Mouse (Mus musculus) embryonic facial prominence, embryonic 13.5 days (tissue): ENCODE measurements around the gene Aars2. TPM values are rescaled to one million over a fixed set of nuclear protein-coding genes. Genes with fewer than 3 reads are reported as not detected.

Source experiments
- ATAC-seq: fragments of 200-750 bp; cut with Nextera tagmentation; 2 replicates; pipeline ENCODE4 v1.8.0; 2017; ENCODE audit warnings: low read depth; ENCODE audit not compliant: insufficient number of reproducible peaks, insufficient read depth, low FRiP score, low TSS enrichment
- H3K27ac ChIP-seq: fragments of 300-500 bp; sonication (generic); 2 replicates; pipeline ENCODE4 v1.5.1; 2015; ENCODE audit warnings: moderate library complexity, mild to moderate bottlenecking, inconsistent platforms
- H3K27me3 ChIP-seq: fragments of 300-500 bp; sonication (generic); 2 replicates; pipeline ENCODE4 v1.6.1; 2015; ENCODE audit warnings: mild to moderate bottlenecking, inconsistent platforms
- H3K36me3 ChIP-seq: fragments of 300-500 bp; sonication (generic); 2 replicates; pipeline ENCODE4 v1.6.1; 2015; ENCODE audit warnings: mild to moderate bottlenecking, inconsistent platforms
- H3K4me1 ChIP-seq: fragments of 300-500 bp; sonication (generic); 2 replicates; pipeline ENCODE4 v1.6.1; 2015; ENCODE audit warnings: inconsistent platforms
- H3K4me2 ChIP-seq: fragments of 300-500 bp; sonication (generic); 2 replicates; pipeline ENCODE4 v1.6.1; 2015; ENCODE audit warnings: moderate library complexity, mild to moderate bottlenecking, inconsistent platforms
- H3K4me3 ChIP-seq: fragments of 300-500 bp; sonication (generic); 2 replicates; pipeline ENCODE4 v1.5.1; 2015; ENCODE audit warnings: mild to moderate bottlenecking, inconsistent platforms
- H3K9ac ChIP-seq: fragments of 300-500 bp; sonication (generic); 2 replicates; pipeline ENCODE4 v1.6.1; 2015; ENCODE audit warnings: mild to moderate bottlenecking, inconsistent platforms
- H3K9me3 ChIP-seq: fragments of 300-500 bp; sonication (generic); 2 replicates; pipeline ENCODE4 v1.6.1; 2016; ENCODE audit warnings: inconsistent platforms
- WGBS: fragments of 180-500 bp; shearing (Covaris S2); methylation state at CpG from one replicate; pipeline ENCODE4 v1.1.7; 2015; ENCODE audit warnings: mixed read lengths; 5-methylcytosine and 5-hydroxymethylcytosine counted together
- polyA plus RNA-seq: library from polyadenylated mRNA; unstranded; fragments of >200 nt; fragmentation: Nextera tagmentation; extraction: Ambion mirVana; gene quantifications from 2 replicates; pipeline ENCODE4 v1.2.1, GENCODE M21; 2015

Gene Aars2
- polyA plus RNA-seq, 1 experiment from 2014 or later, result 21.5 TPM

GRCm38 (mm10) chr17:45520136-45520535 is 13.5 kb downstream of the Aars2 start:
- Histone ChIP-seq H3K4me2 (no peak overlapping the region), H3K27me3 (peaks cover 18% of the 10 kb centered on the region), H3K36me3 (peaks cover 57% of the 10 kb centered on the region), H3K9me3 (no peaks in the 10 kb centered on the region), H3K27ac (no peak overlapping the region), H3K4me3 (no peak overlapping the region), H3K4me1 (peaks cover 21% of the 10 kb centered on the region), H3K9ac (no peak overlapping the region)
- ATAC-seq, result no peak
- WGBS, result 77% methylated on average over 11 of the region's 11 CpGs

- peak within 1 kb of the TSS; percentile 78 for H3K4me2 ChIP-seq
- ATAC-seq, result peak; percentile 44; the same call in 1 of the 2 replicates
- H3K36me3 ChIP-seq, result peaks cover 28% of the 10 kb centered on the region
- peaks cover 40% of the 10 kb centered on the region for H3K27me3 ChIP-seq
- H3K9ac ChIP-seq, result peak within 1 kb of the TSS; percentile 70
- peaks cover 21% of the 10 kb centered on the region for H3K4me1 ChIP-seq
- WGBS, result 0% methylated on average over 21 of the region's 21 CpGs
- peak within 1 kb of the TSS; percentile 45 for H3K4me3 ChIP-seq
- H3K27ac ChIP-seq, result no peak within 1 kb of the TSS
- H3K9me3 ChIP-seq, result no peaks in the 10 kb centered on the region
These were observed 16.6 kb downstream of the Aars2 start, which contains the start of gene Tcte1 for GRCm38 (mm10) chr17:45523263-45523662. Gene Tcte1, plus strand, starts transcription at chr17:45523434.

DNA sequence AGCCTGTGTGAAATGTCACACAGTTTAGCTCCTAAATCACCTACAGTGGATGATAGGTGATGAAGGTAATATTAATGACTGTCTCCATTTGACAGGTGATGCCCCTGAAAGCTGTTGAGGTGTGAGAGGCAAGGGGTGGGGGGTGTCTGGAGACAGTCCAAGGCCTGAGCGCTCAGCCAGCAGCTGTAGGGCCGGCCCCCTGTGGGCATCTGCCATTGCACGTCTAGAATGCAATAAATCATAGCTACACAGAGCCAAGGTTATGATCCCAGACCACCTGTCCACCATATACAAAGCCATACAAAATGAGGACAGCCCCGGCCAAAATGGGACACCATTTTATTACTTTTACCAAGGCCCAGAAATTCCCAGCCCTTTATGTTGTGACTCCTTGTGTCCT is 18.3 kb downstream of the Aars2 start:
- no peak overlapping the region for H3K9ac ChIP-seq
- no peak for ATAC-seq
- no peak overlapping the region for H3K4me3 ChIP-seq
- H3K27ac ChIP-seq, result no peak overlapping the region
- peaks cover 21% of the 10 kb centered on the region for H3K4me1 ChIP-seq
- 0 out of 2 replicates have a peak, but pooled peaks cover 11% of the 10 kb centered on the region for H3K36me3 ChIP-seq
- H3K9me3 ChIP-seq, result no peaks in the 10 kb centered on the region
- peaks cover 56% of the 10 kb centered on the region for H3K27me3 ChIP-seq
- no peak overlapping the region for H3K4me2 ChIP-seq
- 69% methylated on average over 4 of the region's 4 CpGs for WGBS

DNA sequence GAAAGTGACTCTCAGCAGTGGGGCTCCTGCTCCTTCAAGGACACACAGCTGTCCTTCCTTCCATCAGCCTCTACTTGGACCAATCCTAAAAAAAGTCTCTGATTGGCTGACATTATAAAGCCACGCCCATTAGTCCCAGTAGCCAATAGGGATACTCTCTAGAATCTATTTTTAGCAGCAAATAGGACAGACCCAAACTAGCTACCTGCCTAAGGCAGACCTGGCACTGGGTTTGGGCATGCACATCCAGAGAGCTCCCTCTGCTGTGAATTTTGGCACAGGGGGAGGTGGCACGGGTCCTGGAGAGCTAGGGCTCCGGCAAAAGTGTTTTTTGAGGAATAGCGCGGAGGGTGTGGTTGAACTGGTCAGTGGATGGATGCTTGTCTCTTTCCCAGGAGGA is 19.9 kb downstream of the Aars2 start:
- H3K27ac ChIP-seq, result no peak overlapping the region
- H3K9ac ChIP-seq, result no peak overlapping the region
- H3K36me3 ChIP-seq, result no peaks in the 10 kb centered on the region
- H3K27me3 ChIP-seq, result peaks cover 65% of the 10 kb centered on the region
- H3K9me3 ChIP-seq, result no peaks in the 10 kb centered on the region
- ATAC-seq, result no peak
- peaks cover 14% of the 10 kb centered on the region for H3K4me1 ChIP-seq
- WGBS, result 14% methylated on average over 5 of the region's 5 CpGs
- no peak overlapping the region for H3K4me3 ChIP-seq
- no peak overlapping the region for H3K4me2 ChIP-seq

DNA sequence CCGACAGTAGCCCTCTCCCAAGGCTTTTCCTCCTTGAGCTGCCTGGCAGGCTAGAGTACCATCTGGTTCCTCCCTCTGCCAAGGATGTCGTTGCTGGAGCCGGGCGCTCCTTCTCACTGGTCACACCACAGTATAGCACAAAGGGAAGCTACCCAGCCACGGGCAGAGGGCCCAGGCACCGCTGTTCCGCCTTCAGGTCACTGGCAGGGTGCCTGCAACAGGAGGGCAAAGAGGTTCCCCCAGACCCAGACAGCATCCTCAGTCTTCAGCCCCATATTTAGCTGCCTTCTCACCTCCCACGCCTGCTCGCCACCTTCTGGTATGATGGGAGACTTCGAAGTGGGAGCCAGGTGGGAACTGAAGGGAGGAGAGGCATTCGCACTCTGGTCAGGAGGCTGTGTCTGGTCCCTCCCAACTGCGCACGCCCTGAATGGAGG is 23.7 kb downstream of the Aars2 start:
- Histone ChIP-seq H3K27me3 (peaks cover 79% of the 10 kb centered on the region), H3K4me1 (no peaks in the 10 kb centered on the region), H3K36me3 (no peaks in the 10 kb centered on the region), H3K9me3 (no peaks in the 10 kb centered on the region), H3K9ac (no peak overlapping the region), H3K4me3 (no peak overlapping the region), H3K4me2 (no peak overlapping the region), H3K27ac (no peak overlapping the region)
- WGBS, result 47% methylated on average over 13 of the region's 13 CpGs
- ATAC-seq, result no peak

DNA sequence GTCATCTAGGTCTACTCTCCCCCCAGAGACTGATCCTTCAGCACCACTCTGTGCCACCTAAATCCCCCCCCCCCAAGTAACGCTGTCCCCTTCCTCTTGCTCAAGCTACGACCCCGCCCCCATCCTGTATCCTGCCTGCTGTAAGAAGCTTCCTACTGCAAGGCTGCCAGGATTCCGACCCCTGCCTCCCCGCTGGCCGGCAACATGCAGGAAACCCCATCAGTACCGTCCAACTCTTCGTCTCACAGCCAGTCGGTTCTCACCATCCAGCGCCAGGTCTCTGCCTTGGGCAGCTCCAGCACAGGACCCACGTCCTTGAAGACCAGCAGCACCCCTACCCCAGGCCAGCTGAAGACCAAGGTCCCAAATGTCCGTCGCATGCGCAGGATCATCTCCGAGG is 26.3 kb downstream of the Aars2 start:
- 43% methylated on average over 15 of the region's 15 CpGs for WGBS

DNA sequence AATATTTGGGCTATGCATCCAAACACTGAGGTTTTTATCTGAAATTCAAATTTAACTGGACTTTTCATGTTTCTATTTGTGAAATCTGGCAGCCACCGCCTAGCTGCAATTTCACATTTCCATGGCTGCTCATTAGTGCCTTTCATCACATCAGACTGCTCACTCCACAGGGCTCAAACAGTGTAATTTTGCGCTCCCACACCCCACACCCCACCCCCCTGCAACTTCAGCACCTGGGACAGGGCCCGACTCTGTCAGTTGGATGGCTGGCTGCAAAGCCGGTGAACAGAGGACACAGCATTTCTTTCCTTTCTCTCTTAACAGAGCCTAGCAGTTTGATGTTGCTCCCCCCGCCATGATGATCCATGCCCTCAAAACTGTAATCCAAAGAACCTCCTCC is 29.6 kb downstream of the Aars2 start:
- 9% methylated on average over 5 of the region's 5 CpGs for WGBS
- ATAC-seq, result no peak
- no peaks in the 10 kb centered on the region for H3K9me3 ChIP-seq
- H3K27me3 ChIP-seq, result peaks cover 83% of the 10 kb centered on the region
- no peak overlapping the region for H3K9ac ChIP-seq
- no peak overlapping the region for H3K4me3 ChIP-seq
- no peaks in the 10 kb centered on the region for H3K36me3 ChIP-seq
- no peak overlapping the region for H3K4me2 ChIP-seq
- no peak overlapping the region for H3K27ac ChIP-seq
- H3K4me1 ChIP-seq, result no peaks in the 10 kb centered on the region

More for the DNA sequence above, 26.3 kb downstream of the Aars2 start:
- Histone ChIP-seq H3K27ac (no peak overlapping the region), H3K4me2 (no peak overlapping the region), H3K9ac (no peak overlapping the region), H3K27me3 (peaks cover 80% of the 10 kb centered on the region), H3K4me3 (no peak overlapping the region), H3K4me1 (no peaks in the 10 kb centered on the region), H3K9me3 (no peaks in the 10 kb centered on the region), H3K36me3 (no peaks in the 10 kb centered on the region)
- ATAC-seq, result no peak

GRCm38 (mm10) chr17:45538394-45538793 is 31.8 kb downstream of the Aars2 start:
- Histone ChIP-seq H3K4me1 (no peaks in the 10 kb centered on the region), H3K9me3 (no peaks in the 10 kb centered on the region), H3K27me3 (peaks cover 84% of the 10 kb centered on the region), H3K9ac (no peak overlapping the region), H3K4me2 (no peak overlapping the region), H3K4me3 (no peak overlapping the region), H3K36me3 (no peaks in the 10 kb centered on the region), H3K27ac (no peak overlapping the region)
- 65% methylated on average over 4 of the region's 4 CpGs for WGBS
- no peak for ATAC-seq

GRCm38 (mm10) chr17:45539664-45540063 is 33.0 kb downstream of the Aars2 start:
- Histone ChIP-seq H3K9me3 (no peaks in the 10 kb centered on the region), H3K27me3 (peaks cover 87% of the 10 kb centered on the region), H3K36me3 (peaks cover 10% of the 10 kb centered on the region), H3K4me2 (no peak overlapping the region), H3K4me1 (peaks cover 10% of the 10 kb centered on the region), H3K4me3 (no peak overlapping the region), H3K9ac (no peak overlapping the region), H3K27ac (no peak overlapping the region)
- 86% methylated on average over 21 of the region's 21 CpGs for WGBS
- ATAC-seq, result no peak

- no peak for ATAC-seq
- Histone ChIP-seq H3K27me3 (peaks cover 90% of the 10 kb centered on the region), H3K9me3 (no peaks in the 10 kb centered on the region), H3K4me3 (no peak overlapping the region), H3K4me2 (no peak overlapping the region), H3K4me1 (peaks cover 23% of the 10 kb centered on the region), H3K27ac (no peak overlapping the region), H3K36me3 (peaks cover 27% of the 10 kb centered on the region), H3K9ac (no peak overlapping the region)
- 36% methylated on average over 6 of the region's 6 CpGs for WGBS
These were observed 35.5 kb downstream of the Aars2 start for GRCm38 (mm10) chr17:45542129-45542528.

GRCm38 (mm10) chr17:45542705-45543104 is 36.1 kb downstream of the Aars2 start:
- H3K9me3 ChIP-seq, result no peaks in the 10 kb centered on the region
- no peak overlapping the region for H3K4me2 ChIP-seq
- peaks cover 96% of the 10 kb centered on the region for H3K27me3 ChIP-seq
- WGBS, result 76% methylated on average over 2 of the region's 2 CpGs
- no peak overlapping the region for H3K9ac ChIP-seq
- no peak for ATAC-seq
- H3K4me1 ChIP-seq, result peaks cover 23% of the 10 kb centered on the region
- no peak overlapping the region for H3K4me3 ChIP-seq
- H3K27ac ChIP-seq, result no peak overlapping the region
- H3K36me3 ChIP-seq, result peaks cover 27% of the 10 kb centered on the region

DNA sequence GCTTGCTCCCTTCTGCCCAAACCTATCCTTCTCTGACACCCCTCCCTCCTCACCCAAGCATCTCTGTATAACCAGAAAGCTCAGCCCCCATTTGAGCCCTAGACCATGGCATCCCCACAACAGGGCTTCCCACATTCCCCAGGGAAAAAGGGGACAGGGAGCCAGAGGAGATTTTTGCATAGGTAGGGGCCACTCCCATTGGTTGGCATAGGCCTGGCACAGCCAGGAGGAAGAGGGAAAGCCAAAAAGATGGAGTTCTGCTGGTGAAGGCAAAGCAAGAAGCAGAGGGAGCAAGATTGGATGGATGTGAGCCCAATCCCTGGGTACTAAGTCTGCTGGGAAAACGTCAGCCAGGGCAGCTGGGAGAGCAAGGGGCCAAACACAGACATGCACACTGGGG is 36.5 kb downstream of the Aars2 start:
- no peaks in the 10 kb centered on the region for H3K9me3 ChIP-seq
- 26% methylated on average over 1 of the region's 1 CpGs for WGBS
- no peak overlapping the region for H3K9ac ChIP-seq
- H3K4me1 ChIP-seq, result peaks cover 26% of the 10 kb centered on the region
- no peak overlapping the region for H3K4me3 ChIP-seq
- ATAC-seq, result no peak
- peaks cover 96% of the 10 kb centered on the region for H3K27me3 ChIP-seq
- H3K27ac ChIP-seq, result no peak overlapping the region
- H3K4me2 ChIP-seq, result no peak overlapping the region
- peaks cover 27% of the 10 kb centered on the region for H3K36me3 ChIP-seq
